Mouse (Mus musculus): ENCODE measurements around the gene Pik3ip1. TPM values are rescaled to one million over a fixed set of nuclear protein-coding genes. Genes with fewer than 3 reads are reported as not detected.

The Pik3ip1 gene
- total RNA-seq, 2 experiments from 2014 or later = 9.1 to 12.0 TPM

GRCm38 (mm10) chr11:3334711-3335316 is 4.6 kb downstream of the Pik3ip1 start:
- DNase-seq (ENCODE audit: low spot score in 2 of 2) = no peak

DNA sequence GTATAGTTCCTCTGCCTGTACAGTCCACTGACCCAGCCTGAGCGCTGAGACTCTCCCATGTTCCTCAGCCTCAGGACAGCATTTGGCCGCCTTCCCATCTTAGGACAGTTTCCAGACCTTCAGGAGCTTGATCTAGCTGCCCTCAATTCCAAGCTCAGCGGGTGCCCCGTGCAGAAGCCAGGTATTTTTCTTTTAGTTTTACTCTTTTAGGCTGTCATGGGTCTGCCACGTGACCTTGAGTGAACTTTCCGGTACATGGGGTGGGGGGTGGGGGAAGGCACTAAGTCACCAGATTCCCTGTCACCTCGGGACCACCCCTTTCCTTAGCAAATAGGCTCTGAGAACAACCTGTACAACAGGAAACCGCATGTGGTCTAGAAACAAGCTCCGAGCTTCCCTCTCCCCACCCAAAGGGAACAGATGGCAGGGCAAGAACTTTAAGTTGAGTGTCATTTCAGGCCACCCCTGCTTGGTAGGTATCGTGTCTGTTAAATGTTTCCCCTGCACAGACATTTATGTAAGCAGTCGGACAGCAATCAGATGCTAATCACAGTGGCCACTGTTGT is 5.5 kb downstream of the Pik3ip1 start:
- DNase-seq (ENCODE audit: low spot score in 2 of 2) = no peak

GRCm38 (mm10) chr11:3336602-3337001 is 6.4 kb downstream of the Pik3ip1 start:
- no peak for DNase-seq (ENCODE audit: low spot score in 2 of 2)

DNA sequence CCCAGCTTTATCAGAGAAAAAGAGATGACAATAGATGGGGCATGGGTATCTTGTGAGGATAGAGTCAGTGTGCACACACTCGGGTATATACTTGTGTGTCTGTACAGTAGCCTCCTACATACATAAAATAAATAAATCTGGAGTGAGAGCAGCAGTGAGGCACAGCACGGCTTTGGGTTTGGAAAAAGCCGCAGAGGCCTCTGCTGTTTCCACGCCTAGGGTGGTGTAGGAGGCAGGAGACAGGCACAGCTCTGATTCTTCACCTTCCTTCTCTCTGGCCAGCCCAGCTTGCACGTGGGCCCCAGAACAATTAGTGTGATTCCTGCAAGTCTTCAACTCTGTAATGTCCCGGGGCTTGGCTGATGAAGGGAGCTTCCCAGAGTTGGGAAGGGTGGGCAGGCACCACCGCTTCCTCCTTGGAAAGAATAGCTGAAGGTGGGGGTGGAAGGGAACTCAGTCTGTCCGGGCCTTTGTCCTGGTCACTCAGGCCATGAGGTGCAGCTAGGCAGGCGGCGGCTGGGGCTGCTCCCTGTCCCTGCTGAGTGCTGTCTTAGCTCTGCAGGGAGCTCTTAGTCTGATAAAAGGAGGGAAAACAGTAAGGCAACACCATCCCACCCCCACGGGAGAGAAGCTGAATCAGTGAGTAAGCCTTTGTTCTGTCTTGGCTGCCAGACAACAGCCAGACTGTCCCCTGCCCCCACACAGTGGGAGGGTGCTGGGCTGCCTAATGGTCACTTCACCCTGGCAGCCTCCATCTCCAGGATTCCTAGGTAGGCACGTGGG is 7.2 kb downstream of the Pik3ip1 start:
- DNase-seq (ENCODE audit: low spot score in 2 of 2) = no peak

DNA sequence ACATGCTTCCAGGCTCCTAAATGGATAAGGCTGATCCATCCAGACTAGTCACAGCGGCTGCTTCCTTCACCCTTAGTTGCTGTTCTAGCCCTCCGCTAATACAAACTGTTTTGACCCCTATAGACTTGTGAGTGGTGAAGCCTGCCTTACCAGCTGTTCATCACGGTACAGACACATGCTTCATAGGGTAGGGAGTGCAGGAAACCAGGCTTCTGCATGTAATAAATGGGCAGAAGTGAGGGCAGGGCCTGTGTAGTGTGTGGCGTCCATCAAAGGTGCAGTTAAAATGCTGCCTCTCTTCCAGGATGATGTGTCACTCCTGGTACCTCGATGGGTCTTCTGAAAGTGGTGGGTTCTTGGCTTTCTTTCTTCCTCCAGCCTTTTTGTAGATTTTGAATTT is 7.8 kb downstream of the Pik3ip1 start:
- no peak for DNase-seq (ENCODE audit: low spot score in 2 of 2)

DNA sequence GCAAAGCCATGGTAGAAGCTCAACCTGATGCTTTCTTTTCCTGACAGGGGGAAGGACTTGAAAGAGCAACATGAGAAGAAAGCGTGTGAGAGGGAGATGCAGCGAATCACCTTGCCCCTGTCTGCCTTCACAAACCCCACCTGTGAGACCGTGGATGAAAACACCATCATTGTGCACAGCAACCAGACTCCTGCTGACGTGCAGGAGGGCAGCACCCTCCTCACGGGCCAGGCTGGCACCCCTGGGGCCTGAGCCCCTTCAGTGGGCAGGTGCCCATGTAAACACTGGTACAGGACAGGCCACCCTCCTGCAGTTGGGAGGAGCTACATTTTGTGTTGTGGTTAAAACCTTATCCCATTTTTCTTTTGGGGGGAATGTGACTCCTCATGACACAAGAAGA is 11.3 kb downstream of the Pik3ip1 start:
- no peak for DNase-seq (ENCODE audit: low spot score in 2 of 2)

- DNase-seq (ENCODE audit: low spot score in 2 of 2) = no peak
Measured at GRCm38 (mm10) chr11:3344916-3345315, 14.7 kb downstream of the Pik3ip1 start.

- DNase-seq (ENCODE audit: low spot score in 2 of 2) = no peak
Measured at GRCm38 (mm10) chr11:3346351-3346750, 16.1 kb downstream of the Pik3ip1 start.

DNA sequence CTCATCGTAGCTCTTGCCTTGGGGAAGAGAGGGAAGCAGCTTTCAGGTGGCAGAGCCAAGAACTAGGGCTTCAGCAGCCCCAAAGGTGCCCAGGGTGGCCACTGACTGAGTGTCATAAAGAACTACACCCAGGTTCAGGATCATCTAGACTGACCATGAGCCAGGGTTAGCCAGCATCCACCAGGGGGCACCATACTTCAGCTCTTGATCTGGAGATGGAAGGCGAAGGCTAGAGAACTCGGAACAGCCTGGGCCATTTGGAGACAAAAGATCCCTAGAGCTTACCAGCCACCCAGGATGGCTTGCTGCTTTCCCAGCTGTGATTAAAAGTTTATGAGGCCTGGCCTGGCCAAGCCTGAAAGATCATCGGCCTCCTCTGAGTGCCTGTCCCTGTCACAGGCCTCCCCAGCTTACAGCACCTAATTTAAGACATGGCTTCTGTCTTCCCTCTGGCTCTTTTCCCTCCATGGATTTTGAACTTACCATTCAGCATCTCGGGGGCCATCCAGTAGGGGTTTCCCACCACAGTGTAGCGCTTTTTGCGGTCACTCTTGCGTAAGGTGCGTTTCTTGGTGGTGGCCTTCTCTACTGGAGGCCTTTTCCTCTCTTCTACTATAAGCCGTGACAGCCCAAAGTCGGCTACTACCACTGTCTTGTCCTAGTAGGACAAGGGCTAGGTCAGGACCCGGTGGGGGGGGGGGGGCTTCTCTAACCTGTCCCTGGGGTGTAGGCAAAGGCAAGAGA is 17.1 kb downstream of the Pik3ip1 start:
- peak; percentile 81 to 84 for DNase-seq (ENCODE audit: low spot score in 2 of 2)

- no peak for DNase-seq (ENCODE audit: low spot score in 2 of 2)
Measured at GRCm38 (mm10) chr11:3347835-3348195, 17.6 kb downstream of the Pik3ip1 start.

- no peak for DNase-seq (ENCODE audit: low spot score in 2 of 2)
Measured at GRCm38 (mm10) chr11:3348576-3349342, 18.6 kb downstream of the Pik3ip1 start.

- DNase-seq (ENCODE audit: low spot score in 2 of 2) = no peak
Measured at GRCm38 (mm10) chr11:3349343-3349695, 19.1 kb downstream of the Pik3ip1 start.

DNA sequence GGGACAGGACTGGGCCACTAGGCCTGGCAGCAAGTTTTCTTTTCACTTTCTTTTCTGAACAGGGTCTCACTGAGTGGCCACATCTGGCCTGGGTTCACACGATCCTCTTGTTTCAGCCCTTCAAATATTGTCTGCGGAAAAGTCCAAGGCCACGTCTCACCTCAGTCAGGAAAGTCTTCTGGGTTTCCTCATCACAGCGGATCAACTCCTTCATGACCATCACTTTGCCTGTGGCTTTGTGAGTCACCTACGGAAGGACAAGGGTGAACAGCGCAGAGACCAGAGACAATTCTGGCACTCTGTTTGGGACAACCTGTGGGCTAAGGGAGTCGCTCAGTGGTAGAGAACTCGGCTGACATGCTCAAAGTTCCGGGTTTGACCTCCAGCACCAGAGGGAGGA is 21.9 kb downstream of the Pik3ip1 start:
- no peak for DNase-seq (ENCODE audit: low spot score in 2 of 2)

DNA sequence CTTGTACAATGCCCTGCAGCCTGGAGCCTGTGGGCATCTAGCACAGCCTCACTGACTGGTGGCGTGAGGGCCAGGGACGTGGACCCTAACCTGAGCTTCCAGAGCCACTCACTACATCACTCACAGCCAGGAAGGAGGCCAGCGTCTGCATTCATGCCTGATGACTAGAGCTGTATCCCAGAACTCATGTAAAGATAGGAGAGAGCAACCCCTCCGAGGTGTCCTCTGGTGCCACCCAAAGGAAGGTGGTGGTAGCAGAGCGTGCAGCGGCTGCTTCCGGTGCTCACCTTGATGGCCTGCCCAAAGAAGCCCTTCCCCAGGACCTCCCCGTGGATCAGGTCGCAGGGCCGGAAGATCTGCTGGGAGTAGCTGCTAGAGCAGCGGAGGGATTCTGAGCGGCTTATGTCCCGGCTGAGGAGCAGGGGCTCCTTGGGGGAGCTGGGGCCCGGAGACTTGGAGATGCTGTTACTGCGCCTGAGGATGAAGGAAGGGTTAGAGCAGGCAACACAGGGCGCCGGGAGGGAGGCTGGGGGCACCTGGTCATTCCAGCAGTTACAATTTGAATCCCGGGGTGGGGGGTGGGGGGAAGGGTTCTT is 22.9 kb downstream of the Pik3ip1 start:
- no peak for DNase-seq (ENCODE audit: low spot score in 2 of 2)

DNA sequence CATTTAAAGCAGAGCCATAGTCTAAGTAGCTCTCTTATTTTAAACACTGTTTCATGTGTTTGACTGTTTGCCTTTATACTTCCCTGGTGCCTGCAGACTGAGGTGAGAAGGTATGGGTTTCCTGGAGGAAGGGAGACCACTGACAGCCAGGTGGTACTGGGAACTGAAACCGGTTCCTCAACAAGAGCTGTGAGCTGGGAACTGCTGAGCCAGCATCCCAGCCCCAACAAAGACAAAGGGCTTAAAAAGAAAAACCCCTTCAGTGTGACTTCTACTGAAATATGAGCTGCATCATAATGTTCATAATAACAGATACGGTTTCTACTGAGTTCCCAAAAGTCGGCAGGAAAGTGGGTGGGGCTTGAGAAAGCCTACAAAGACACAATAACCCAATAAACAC is 32.7 kb downstream of the Pik3ip1 start:
- DNase-seq (ENCODE audit: low spot score in 2 of 2) = no peak

DNA sequence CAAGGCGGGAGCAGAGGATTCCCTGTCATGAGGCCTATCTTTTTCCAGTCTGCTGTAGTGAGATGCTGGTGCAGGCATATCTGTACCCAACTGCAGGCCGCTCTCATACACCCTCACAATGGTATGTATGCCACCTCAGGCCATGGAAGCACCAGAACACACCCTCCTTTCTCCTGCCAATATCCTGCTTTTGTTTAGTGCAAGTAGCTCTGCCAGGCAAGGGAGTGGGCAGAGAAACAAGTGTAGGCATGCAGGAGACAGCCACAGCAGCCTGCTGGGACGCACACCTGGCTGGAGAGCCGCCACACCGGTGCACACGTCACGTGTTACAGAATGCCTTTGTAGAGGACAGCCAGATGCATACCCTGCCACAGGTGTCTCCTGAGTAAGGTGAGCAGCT is 36.2 kb downstream of the Pik3ip1 start:
- DNase-seq (ENCODE audit: low spot score in 2 of 2) = no peak

- no peak for DNase-seq (ENCODE audit: low spot score in 2 of 2)
Measured at GRCm38 (mm10) chr11:3368983-3369382, 38.8 kb downstream of the Pik3ip1 start.

DNA sequence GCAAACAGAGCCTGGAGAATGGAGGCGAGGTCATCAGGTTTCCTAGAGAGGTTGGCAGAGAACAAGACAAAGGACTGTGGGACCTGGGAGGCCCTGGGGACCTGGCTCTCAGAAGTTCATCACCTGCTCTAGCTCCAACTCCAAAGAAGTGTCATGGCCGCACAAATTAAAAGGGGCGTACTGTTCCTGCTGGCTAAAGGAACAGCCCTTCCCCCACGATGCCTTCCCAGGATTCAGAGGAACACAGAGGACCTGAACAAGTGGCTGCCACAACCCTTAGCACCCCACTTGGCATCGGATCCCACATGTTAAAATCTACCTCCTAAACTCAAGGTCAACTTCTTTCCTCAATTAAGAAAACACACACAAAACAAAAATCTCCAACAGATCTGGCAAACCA is 39.2 kb downstream of the Pik3ip1 start:
- DNase-seq (ENCODE audit: low spot score in 2 of 2) = no peak

- no peak for DNase-seq (ENCODE audit: low spot score in 2 of 2)
Measured at GRCm38 (mm10) chr11:3370162-3370561, 40.0 kb downstream of the Pik3ip1 start.

DNA sequence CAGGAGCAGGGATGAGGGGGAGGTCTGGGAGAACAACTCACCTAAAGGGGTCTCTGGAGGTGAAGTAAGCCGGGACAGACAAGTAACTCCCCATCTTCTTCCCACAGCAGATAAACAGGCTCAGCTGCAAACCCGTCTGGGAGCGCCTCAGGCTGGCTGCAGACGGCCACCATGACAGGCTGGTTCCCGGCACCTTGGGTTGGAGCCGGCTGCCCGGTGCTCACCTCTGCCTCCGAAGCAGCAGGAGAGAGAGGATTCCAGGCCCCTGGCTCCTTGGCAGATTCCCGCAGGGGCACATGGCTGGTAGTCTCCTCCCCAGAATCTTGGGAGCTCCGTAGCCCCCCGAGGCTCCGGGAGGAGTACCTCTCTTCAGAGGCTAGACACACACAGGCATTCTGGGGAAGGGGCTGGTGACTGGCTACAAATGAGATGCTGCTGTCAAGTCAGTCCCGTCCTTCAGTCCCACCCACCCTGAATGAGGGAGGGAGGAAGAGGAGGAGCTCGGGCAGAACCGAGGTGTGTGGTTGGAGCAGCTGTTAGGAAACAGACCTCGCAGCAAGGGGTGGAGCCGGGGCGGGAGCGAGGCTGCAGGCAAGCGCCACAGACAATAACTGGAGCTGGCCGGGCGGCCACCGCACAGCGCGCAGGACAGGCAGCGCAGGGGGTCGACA is 40.9 kb downstream of the Pik3ip1 start:
- DNase-seq (ENCODE audit: low spot score in 2 of 2) = peak; percentile 64 to 71
